11 mouse cellular contexts compared by ENCODE assay signal in genomic region chr10:75944066-75944772, GRCm38 (mm10). TPM values are rescaled to one million over a fixed set of nuclear protein-coding genes. Genes with fewer than 3 reads are reported as not detected.
A peak's percentile ranks its signal among the peaks of the same experiment; 100 is the strongest.
DNase-seq lines count a peak whose midpoint lies in the region; ATAC-seq and TF ChIP-seq lines count a peak whose summit lies in the region.
"Had no signal": no experiment of that assay in that cellular context is flagged by ENCODE, and none has a peak within 500 bp of the region (broad histone marks: within the 10 kb centered on the region; RNA-seq: fewer than 3 reads in every experiment).

No protein-coding gene starts in this region.

- no peak for TF ChIP-seq CTCF in lung, postnatal 0 days (IDR thresholded peaks at IDR 0.05)
- no peak for TF ChIP-seq CTCF in lung, adult 2 months (IDR thresholded peaks at IDR 0.05; ENCODE audit: insufficient read depth, low read length)
- no peak for TF ChIP-seq CTCF in olfactory bulb, adult 2 months (IDR thresholded peaks at IDR 0.05; ENCODE audit: insufficient read depth, low read depth, low read length)

- H3K27me3 ChIP-seq in lung, postnatal 0 days (replicated peaks; ENCODE audit: insufficient read depth, low read length): no peaks in the 10 kb centered on the region
- H3K27me3 ChIP-seq in intestine, embryonic 14.5 days (replicated peaks; ENCODE audit: control insufficient read depth, insufficient read depth, low read length): no peaks in the 10 kb centered on the region

- WGBS in lung, postnatal 0 days: 28% methylated on average over 11 of the region's 11 CpGs
- WGBS in lung, adult 2 months: 33% methylated on average over 11 of the region's 11 CpGs
- WGBS in intestine, embryonic 14.5 days: 31% methylated on average over 11 of the region's 11 CpGs
- WGBS in olfactory bulb, adult 2 months: 14% methylated on average over 11 of the region's 11 CpGs

- no peaks in the 10 kb centered on the region for H3K9me3 ChIP-seq in lung, postnatal 0 days (ENCODE audit: low read length)
- no peaks in the 10 kb centered on the region for H3K9me3 ChIP-seq in intestine, embryonic 14.5 days (ENCODE audit: control insufficient read depth, low read length)

- no peak overlapping the region for H3K4me2 ChIP-seq in lung, postnatal 0 days (replicated peaks; ENCODE audit: low read depth, low read length)
- no peak overlapping the region for H3K4me2 ChIP-seq in intestine, embryonic 14.5 days (ENCODE audit: low read length)

- H3K36me3 ChIP-seq in lung, postnatal 0 days (ENCODE audit: insufficient read depth, low read length): no peaks in the 10 kb centered on the region
- no peaks in the 10 kb centered on the region for H3K36me3 ChIP-seq in intestine, embryonic 14.5 days (ENCODE audit: control insufficient read depth, insufficient read depth, low read length)

- TF ChIP-seq EP300 in lung, postnatal 0 days (IDR thresholded peaks at IDR 0.05): peak; percentile 58

- DNase-seq in embryo, embryonic 11 days: peak; percentile 36
- DNase-seq in embryo, embryonic 10 days (ENCODE audit: low spot score): no peak
- DNase-seq in lung, postnatal 0 days (ENCODE audit: low spot score): peak; percentile 90
- DNase-seq in lung, adult 2 months: no peak
- no peak for DNase-seq in intestine, embryonic 14.5 days (ENCODE audit: low spot score)
- DNase-seq in left cerebral cortex, adult 9 months (ENCODE audit: low spot score in 2 of 2): no peak
- DNase-seq: gastrocnemius, postnatal 10 days had no signal

- peak overlapping the region; percentile 7; the same call in 1 of the 2 replicates for H3K27ac ChIP-seq in lung, postnatal 0 days (ENCODE audit: low read length)
- H3K27ac ChIP-seq in intestine, embryonic 14.5 days (ENCODE audit: low read depth): peak overlapping the region; percentile 64; the same call in 1 of the 2 replicates
- peak overlapping the region; percentile 23 for H3K27ac ChIP-seq in olfactory bulb, adult 2 months (ENCODE audit: insufficient read depth, low read depth, low read length)
- H3K27ac ChIP-seq: macrophage had no signal

- no peak for TF ChIP-seq POLR2A in lung, adult 2 months (IDR thresholded peaks at IDR 0.05; ENCODE audit: borderline replicate concordance, extremely low read depth, low read depth, low read length)
- TF ChIP-seq POLR2A in olfactory bulb, adult 2 months (IDR thresholded peaks at IDR 0.05; ENCODE audit: insufficient read depth, low read depth, low read length): no peak

- no peaks in the 10 kb centered on the region for H3K4me1 ChIP-seq in lung, postnatal 0 days (ENCODE audit: insufficient read depth, low read depth, low read length)
- peaks cover 3% of the 10 kb centered on the region; the same call in 1 of the 2 replicates for H3K4me1 ChIP-seq in lung, adult 2 months (ENCODE audit: control insufficient read depth, insufficient read depth, low read length)
- H3K4me1 ChIP-seq in intestine, embryonic 14.5 days (replicated peaks; ENCODE audit: control insufficient read depth, insufficient read depth, low read length): peaks cover 6% of the 10 kb centered on the region; the same call in 1 of the 2 replicates
- peaks cover 13% of the 10 kb centered on the region for H3K4me1 ChIP-seq in olfactory bulb, adult 2 months (ENCODE audit: control insufficient read depth, insufficient read depth, low read length)

- no peak overlapping the region for H3K9ac ChIP-seq in lung, postnatal 0 days (replicated peaks; ENCODE audit: low read depth)
- H3K9ac ChIP-seq in intestine, embryonic 14.5 days (ENCODE audit: low read length): no peak overlapping the region

- H3K4me3 ChIP-seq in lung, postnatal 0 days (ENCODE audit: low read depth, low read length): no peak overlapping the region
- no peak overlapping the region for H3K4me3 ChIP-seq in lung, adult 2 months (replicated peaks; ENCODE audit: extremely low read depth, low read depth, low read length)
- no peak overlapping the region for H3K4me3 ChIP-seq in intestine, embryonic 14.5 days (ENCODE audit: low read depth, low read length)
- no peak overlapping the region for H3K4me3 ChIP-seq in olfactory bulb, adult 2 months (ENCODE audit: insufficient read depth, low read depth, low read length)

- ATAC-seq in lung, postnatal 0 days: peak; percentile 73
- no peak for ATAC-seq in intestine, embryonic 14.5 days (replicated peaks; ENCODE audit: low FRiP score, low TSS enrichment, low read depth)
- no peak for ATAC-seq in erythroid progenitor cell, adult 5-6 weeks (replicated peaks; ENCODE audit: low FRiP score, poor library complexity, severe bottlenecking)

RNA-seq across cellular contexts. Expression of gene Vpreb3, which starts 1.4 kb away (rescaled TPM):
- 8.8 and 10.1 TPM in 2 replicates for polyA plus RNA-seq in lung, postnatal 0 days (2015; fragmentation: Nextera tagmentation; extraction: Ambion mirVana)
- 57.1 and 72.3 TPM in 2 replicates for polyA plus RNA-seq in lung, adult 2 months (2012; rRNA removed)
- polyA plus RNA-seq in intestine, embryonic 14.5 days (2014; fragmentation: Nextera tagmentation; extraction: Ambion mirVana): 0.73 TPM in 1 of 2 replicates, not detected in the other
- not detected in 2 replicates for polyA plus RNA-seq in olfactory bulb, adult 2 months (2012; ENCODE audit: insufficient read depth, insufficient read length, low replicate concordance, missing spikeins)
- total RNA-seq in erythroid progenitor cell, adult 5-6 weeks (2015; ENCODE audit: low replicate concordance): 85.1 and 89.7 TPM in 2 replicates
- total RNA-seq in erythroid progenitor cell, adult 5-6 weeks (2017; ENCODE audit: low replicate concordance): 31.5 and 39.7 TPM in 2 replicates
- total RNA-seq: layer of hippocampus, adult 8-10 months had no signal
- polyA plus RNA-seq: macrophage had no signal

RNA-seq across cellular contexts. Expression of gene Gm867, which starts 3.7 kb away (rescaled TPM):
- 5.5 and 6.0 TPM in 2 replicates for polyA plus RNA-seq in lung, postnatal 0 days (2015; fragmentation: Nextera tagmentation; extraction: Ambion mirVana)
- 12.6 and 15.8 TPM in 2 replicates for polyA plus RNA-seq in lung, adult 2 months (2012; rRNA removed)
- not detected in 2 replicates for polyA plus RNA-seq in intestine, embryonic 14.5 days (2014; fragmentation: Nextera tagmentation; extraction: Ambion mirVana)
- not detected in 2 replicates for polyA plus RNA-seq in olfactory bulb, adult 2 months (2012; ENCODE audit: insufficient read depth, insufficient read length, low replicate concordance, missing spikeins)
- 525 and 583 TPM in 2 replicates for total RNA-seq in erythroid progenitor cell, adult 5-6 weeks (2015; ENCODE audit: low replicate concordance)
- total RNA-seq in erythroid progenitor cell, adult 5-6 weeks (2017; ENCODE audit: low replicate concordance): 86.0 and 101 TPM in 2 replicates
- polyA plus RNA-seq: macrophage had no signal

RNA-seq across cellular contexts. Expression of gene Mmp11, which starts 7.9 kb away (rescaled TPM):
- 118 and 127 TPM in 2 replicates for polyA plus RNA-seq in lung, postnatal 0 days (2015; fragmentation: Nextera tagmentation; extraction: Ambion mirVana)
- 83.9 and 89.2 TPM in 2 replicates for polyA plus RNA-seq in lung, adult 2 months (2012; rRNA removed)
- polyA plus RNA-seq in intestine, embryonic 14.5 days (2014; fragmentation: Nextera tagmentation; extraction: Ambion mirVana): 40.9 and 56.8 TPM in 2 replicates
- polyA plus RNA-seq in olfactory bulb, adult 2 months (2012; ENCODE audit: insufficient read depth, insufficient read length, low replicate concordance, missing spikeins): not detected in 2 replicates
- total RNA-seq in erythroid progenitor cell, adult 5-6 weeks (2015; ENCODE audit: low replicate concordance): 0.72 TPM in 1 of 2 replicates, not detected in the other
- 0.68 TPM in 1 of 2 replicates, not detected in the other for total RNA-seq in erythroid progenitor cell, adult 5-6 weeks (2017; ENCODE audit: low replicate concordance)

RNA-seq across cellular contexts. Expression of gene Gm5134, which starts 10.1 kb away (rescaled TPM):
- polyA plus RNA-seq in lung, postnatal 0 days (2015; fragmentation: Nextera tagmentation; extraction: Ambion mirVana): 0.12 TPM in 1 of 2 replicates, not detected in the other
- 0.03 and 0.09 TPM in 2 replicates for polyA plus RNA-seq in lung, adult 2 months (2012; rRNA removed)
- polyA plus RNA-seq in intestine, embryonic 14.5 days (2014; fragmentation: Nextera tagmentation; extraction: Ambion mirVana): not detected in 2 replicates
- not detected in 2 replicates for polyA plus RNA-seq in olfactory bulb, adult 2 months (2012; ENCODE audit: insufficient read depth, insufficient read length, low replicate concordance, missing spikeins)
- not detected in 2 replicates for total RNA-seq in erythroid progenitor cell, adult 5-6 weeks (2015; ENCODE audit: low replicate concordance)
- not detected in 2 replicates for total RNA-seq in erythroid progenitor cell, adult 5-6 weeks (2017; ENCODE audit: low replicate concordance)
- total RNA-seq: gastrocnemius, postnatal 10 days had no signal
- polyA plus RNA-seq: macrophage had no signal

RNA-seq across cellular contexts. Expression of gene Chchd10, which starts 11.3 kb away (rescaled TPM):
- polyA plus RNA-seq in lung, postnatal 0 days (2015; fragmentation: Nextera tagmentation; extraction: Ambion mirVana): 299 and 347 TPM in 2 replicates
- polyA plus RNA-seq in lung, adult 2 months (2012; rRNA removed): 415 and 628 TPM in 2 replicates
- polyA plus RNA-seq in intestine, embryonic 14.5 days (2014; fragmentation: Nextera tagmentation; extraction: Ambion mirVana): 82.3 and 123 TPM in 2 replicates
- not detected in 2 replicates for polyA plus RNA-seq in olfactory bulb, adult 2 months (2012; ENCODE audit: insufficient read depth, insufficient read length, low replicate concordance, missing spikeins)
- 101 and 127 TPM in 2 replicates for total RNA-seq in erythroid progenitor cell, adult 5-6 weeks (2015; ENCODE audit: low replicate concordance)
- total RNA-seq in erythroid progenitor cell, adult 5-6 weeks (2017; ENCODE audit: low replicate concordance): 40.2 and 60.3 TPM in 2 replicates

Comparison
In these comparisons a context has a peak if more than half of its experiments do, and no peak if none do; other contexts are left out.
1. DNase-seq: peak in embryo, embryonic 11 days (single experiment) and lung, postnatal 0 days (single experiment); none in embryo, embryonic 10 days (single experiment), lung, adult 2 months (single experiment), intestine, embryonic 14.5 days (single experiment) and left cerebral cortex, adult 9 months (0 of 2).
2. H3K27ac ChIP-seq: peak in every context shown above with its lines; median percentile 64 in intestine, embryonic 14.5 days; 23 in olfactory bulb, adult 2 months; 7 in lung, postnatal 0 days.